Mouse (Mus musculus) T-cell, adult 2 months (primary cell): ENCODE measurements around the gene 1700020A23Rik.

ENCODE experiments used
- DNase-seq: peaks from one replicate; pipeline ENCODE4 v3.0.0; 2022; ENCODE audit warnings: low spot score

1700020A23Rik gene

DNA sequence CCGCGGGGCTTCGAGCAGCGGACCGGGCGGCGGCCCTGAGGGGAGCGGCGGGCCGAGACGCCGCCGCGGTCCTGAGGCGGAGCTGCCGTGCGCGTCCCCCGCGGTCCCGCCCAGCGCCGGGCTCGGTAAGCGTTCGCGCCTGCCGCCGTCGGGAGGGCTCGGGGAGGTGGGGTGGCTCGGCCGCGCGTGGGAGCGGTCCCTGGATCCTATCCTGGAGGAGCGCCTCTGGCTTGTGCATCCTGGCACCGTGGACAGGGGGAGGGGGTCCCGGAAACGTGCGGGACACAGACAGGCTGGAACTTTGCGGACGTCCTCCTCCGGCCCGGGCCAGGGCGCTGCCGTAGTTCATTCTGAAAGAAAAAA, 45.4 kb downstream of the 1700020A23Rik start:
- no peak for DNase-seq

DNA sequence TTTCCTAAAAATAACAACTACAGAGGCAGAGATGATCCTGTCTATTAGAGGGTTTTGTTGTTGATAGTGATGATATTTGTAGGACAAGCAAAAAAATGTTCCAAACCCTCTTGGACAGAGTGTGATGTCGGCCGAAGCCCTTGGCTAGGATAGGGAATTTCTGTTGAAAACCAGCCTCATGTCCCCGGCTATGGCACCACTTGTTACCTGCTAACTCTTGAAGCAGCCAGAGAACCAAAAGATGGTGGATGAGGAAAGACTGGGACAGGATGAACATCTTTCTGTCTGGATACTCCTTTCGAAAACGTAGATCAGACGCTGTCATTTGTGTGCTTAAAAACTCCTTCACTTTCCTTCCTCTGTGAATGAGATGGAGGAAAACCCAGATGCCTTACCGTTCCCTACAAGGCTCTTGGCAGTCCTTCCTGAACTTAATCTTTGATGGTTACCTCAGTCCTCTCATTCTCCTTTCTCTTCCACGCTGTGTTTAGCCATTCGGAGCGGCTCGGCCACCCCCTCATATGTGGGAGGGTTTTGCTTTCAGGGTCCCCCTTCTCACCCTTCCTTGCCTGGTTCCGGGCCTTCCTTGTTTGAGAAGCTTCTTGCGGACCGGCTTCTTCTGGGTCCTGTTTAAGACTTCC, 46.1 kb downstream of the 1700020A23Rik start:
- no peak for DNase-seq

DNA sequence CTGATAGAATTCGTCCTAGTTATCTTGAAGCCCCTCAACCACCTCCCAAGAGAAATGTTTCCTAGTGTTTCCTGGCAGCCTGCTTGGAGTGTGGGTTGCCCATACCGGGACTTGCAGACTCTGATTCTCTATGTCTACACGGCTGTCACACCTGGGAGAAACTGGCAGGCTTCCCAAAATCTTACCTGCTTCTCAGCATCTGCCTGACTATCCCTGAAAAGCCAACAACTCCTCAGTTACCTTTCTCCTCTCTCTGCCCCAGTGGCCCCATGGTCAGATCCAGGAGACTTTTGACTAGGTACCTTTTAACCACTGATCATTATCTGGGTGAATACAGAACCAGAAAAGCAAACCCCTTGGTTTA, 46.6 kb downstream of the 1700020A23Rik start:
- DNase-seq: no peak

DNA sequence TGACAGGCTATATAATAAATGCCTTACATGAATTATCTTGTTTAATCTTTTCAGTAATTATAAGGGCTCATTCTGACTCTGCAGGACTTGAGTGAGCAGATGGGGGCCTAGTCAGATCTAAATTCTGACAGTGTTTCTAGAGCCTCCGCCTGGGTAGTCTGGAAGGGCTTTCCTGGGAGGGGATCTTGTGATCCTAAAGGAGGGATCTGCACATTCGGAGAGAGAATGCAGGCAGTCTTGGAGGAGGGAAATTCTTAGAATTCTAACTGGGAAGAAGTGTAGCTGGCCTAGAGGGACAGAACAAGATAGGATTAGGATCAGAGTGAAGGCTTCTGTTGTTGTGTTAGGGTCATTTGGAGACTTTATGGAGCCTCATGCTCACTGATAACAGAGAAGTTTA, 47.2 kb downstream of the 1700020A23Rik start:
- DNase-seq: no peak

DNA sequence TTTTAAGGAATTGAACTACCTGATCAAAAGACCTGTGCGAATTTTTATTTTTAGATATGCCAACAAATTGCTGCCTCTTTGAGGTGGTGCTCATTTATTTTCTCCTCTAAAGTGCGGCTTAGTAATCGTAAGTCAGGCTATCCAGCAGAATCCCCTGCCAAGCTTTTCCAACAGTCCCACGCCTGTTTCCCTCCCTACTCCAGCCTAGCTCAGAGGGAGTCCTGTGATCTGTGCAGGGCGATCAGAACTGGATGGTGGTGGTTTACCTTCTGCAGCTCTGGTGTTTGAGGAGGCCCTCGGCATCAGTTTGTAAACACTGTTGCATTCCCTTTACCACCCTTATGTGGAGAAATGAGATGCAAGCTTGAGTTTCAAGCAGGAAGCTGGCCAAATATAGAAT, 48.4 kb downstream of the 1700020A23Rik start:
- no peak for DNase-seq

DNA sequence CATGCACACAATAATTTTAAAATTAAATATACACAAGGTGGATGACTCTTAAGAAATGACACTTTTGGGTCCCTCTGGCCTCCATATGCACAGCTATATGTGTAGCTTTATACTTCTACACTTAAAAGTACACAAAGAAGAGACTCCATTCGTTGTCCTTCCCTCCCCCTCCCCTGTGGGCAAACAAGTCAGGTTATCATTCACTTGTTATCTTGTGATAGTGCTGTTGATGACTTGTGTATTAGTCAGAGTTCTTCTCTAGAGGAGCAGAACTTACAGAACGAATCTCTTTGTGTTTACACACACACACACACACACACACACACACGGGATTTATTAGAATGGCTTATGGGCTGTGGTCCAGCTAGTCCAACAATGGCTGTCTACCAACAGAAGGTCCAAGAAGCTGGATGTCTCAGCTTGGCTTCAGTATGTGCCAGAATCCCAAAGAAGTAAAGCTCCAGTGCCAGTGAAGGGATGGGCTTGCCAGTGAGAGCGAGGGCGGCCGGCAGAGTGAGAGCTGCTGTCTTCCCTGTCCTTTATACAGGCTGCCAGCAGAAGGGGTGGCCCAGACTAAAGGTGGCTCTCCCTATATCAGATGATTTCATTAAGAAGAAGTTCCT, 49.8 kb downstream of the 1700020A23Rik start:
- DNase-seq: no peak
